Mouse (Mus musculus) c-Kit-positive CD71-negative TER-119-negative erythroid progenitor cells, embryonic 14.5 days (primary cell): ENCODE results near the gene Nqo2.

ENCODE experiments used
- DNase-seq: peaks from one replicate; pipeline ENCODE4 v3.0.0-alpha.2; 2013; ENCODE audit warnings: low read depth

Nqo2 gene

GRCm38 (mm10) chr13:33995197-33995596 lies 30.7 kb downstream of the Nqo2 start:
- peak; percentile 64 for DNase-seq

GRCm38 (mm10) chr13:34002058-34003006 lies 37.8 kb downstream of the Nqo2 start, which contains the start of the genes Ripk1 and Serpinb6a:
Gene Ripk1 (plus strand): TSS chr13:34002363.
Gene Serpinb6a (minus strand): TSS chr13:34002794.
- DNase-seq: peak; percentile 92

GRCm38 (mm10) chr13:34003058-34003457 lies 38.6 kb downstream of the Nqo2 start:
- DNase-seq: no peak

- DNase-seq: no peak
Measured at GRCm38 (mm10) chr13:34007234-34007633, 42.7 kb downstream of the Nqo2 start.

- DNase-seq: no peak
Measured at GRCm38 (mm10) chr13:34016927-34017569, 52.6 kb downstream of the Nqo2 start.

GRCm38 (mm10) chr13:34018521-34018920 lies 54.0 kb downstream of the Nqo2 start:
- DNase-seq: no peak

- DNase-seq: no peak
Measured at GRCm38 (mm10) chr13:34021998-34022397, 57.5 kb downstream of the Nqo2 start.

GRCm38 (mm10) chr13:34032041-34032440 lies 67.6 kb downstream of the Nqo2 start:
- DNase-seq: no peak

- DNase-seq: no peak
Measured at GRCm38 (mm10) chr13:34035424-34035823, 70.9 kb downstream of the Nqo2 start.

GRCm38 (mm10) chr13:34036726-34037125 lies 72.2 kb downstream of the Nqo2 start:
- DNase-seq: no peak

- DNase-seq: peak; percentile 86
Measured at GRCm38 (mm10) chr13:34037172-34038055, 72.9 kb downstream of the Nqo2 start, which contains the start of gene Bphl. Gene Bphl (plus strand): TSS chr13:34037597.

GRCm38 (mm10) chr13:34038056-34038432 lies 73.6 kb downstream of the Nqo2 start:
- DNase-seq: no peak
